Mouse (Mus musculus) liver, embryonic 11.5 days (tissue): ENCODE results near the gene Parp9. TPM values are rescaled to one million over a fixed set of nuclear protein-coding genes. Genes with fewer than 3 reads are reported as not detected.
"Not testable (repeated sequence)": the region's sequence is repeated elsewhere in the genome, so short reads cannot be mapped to it uniquely, and the experiment has no call there.

Source experiments
- ATAC-seq: fragments of 200-750 bp; cut with Nextera tagmentation; replicated peaks from 2 replicates; pipeline ENCODE4 v1.8.0; 2017; ENCODE audit warnings: moderate number of reproducible peaks, mild to moderate bottlenecking, moderate TSS enrichment, moderate library complexity; ENCODE audit not compliant: low FRiP score
- DNase-seq: peaks from one replicate; pipeline ENCODE4 v3.0.0-alpha.2; 2017; ENCODE audit warnings: low spot score
- H3K27ac ChIP-seq: fragments of 300-500 bp; sonication (generic); 2 replicates; pipeline ENCODE4 v1.5.1; 2014; ENCODE audit warnings: mild to moderate bottlenecking, low read depth, low read length, control low read depth
- H3K27me3 ChIP-seq: fragments of 300-500 bp; sonication (generic); replicated peaks from 2 replicates; pipeline ENCODE4 v1.6.1; 2014; ENCODE audit warnings: low read length, mixed read lengths; ENCODE audit not compliant: control insufficient read depth, insufficient read depth
- H3K36me3 ChIP-seq: fragments of 300-500 bp; sonication (generic); 2 replicates; pipeline ENCODE4 v1.6.1; 2014; ENCODE audit warnings: mild to moderate bottlenecking, low read length, moderate library complexity, mixed read lengths; ENCODE audit not compliant: control insufficient read depth, insufficient read depth
- H3K4me1 ChIP-seq: fragments of 300-500 bp; sonication (generic); replicated peaks from 2 replicates; pipeline ENCODE4 v1.6.1; 2014; ENCODE audit warnings: low read length, mixed read lengths; ENCODE audit not compliant: control insufficient read depth, insufficient read depth
- H3K4me2 ChIP-seq: fragments of 300-500 bp; sonication (generic); 2 replicates; pipeline ENCODE4 v1.6.1; 2014; ENCODE audit warnings: mild to moderate bottlenecking, control low read depth, moderate library complexity
- H3K4me3 ChIP-seq: fragments of 300-500 bp; sonication (generic); 2 replicates; pipeline ENCODE4 v1.5.1; 2014; ENCODE audit warnings: low read depth, low read length, control low read depth
- H3K9ac ChIP-seq: fragments of 300-500 bp; sonication (generic); 2 replicates; pipeline ENCODE4 v1.6.1; 2014; ENCODE audit warnings: low read depth, low read length, control low read depth
- H3K9me3 ChIP-seq: fragments of 300-500 bp; sonication (generic); 2 replicates; pipeline ENCODE4 v1.6.1; 2016; ENCODE audit warnings: low read length, inconsistent platforms, mixed read lengths; ENCODE audit not compliant: control insufficient read depth
- WGBS: fragments of 180-500 bp; shearing (Covaris S2); extraction: QIAGEN DNeasy Blood & Tissue Kit; methylation state at CpG from one replicate; pipeline ENCODE4 v1.1.7; 2014; 5-methylcytosine and 5-hydroxymethylcytosine counted together
- polyA plus RNA-seq: library from polyadenylated mRNA; unstranded; fragments of >200 nt; fragmentation: Nextera tagmentation; extraction: Ambion mirVana; gene quantifications from 2 replicates; pipeline ENCODE4 v1.2.1, GENCODE M21; 2014

Parp9 gene
- polyA plus RNA-seq, 1 experiment from 2014 or later, result 4.1 TPM

DNA sequence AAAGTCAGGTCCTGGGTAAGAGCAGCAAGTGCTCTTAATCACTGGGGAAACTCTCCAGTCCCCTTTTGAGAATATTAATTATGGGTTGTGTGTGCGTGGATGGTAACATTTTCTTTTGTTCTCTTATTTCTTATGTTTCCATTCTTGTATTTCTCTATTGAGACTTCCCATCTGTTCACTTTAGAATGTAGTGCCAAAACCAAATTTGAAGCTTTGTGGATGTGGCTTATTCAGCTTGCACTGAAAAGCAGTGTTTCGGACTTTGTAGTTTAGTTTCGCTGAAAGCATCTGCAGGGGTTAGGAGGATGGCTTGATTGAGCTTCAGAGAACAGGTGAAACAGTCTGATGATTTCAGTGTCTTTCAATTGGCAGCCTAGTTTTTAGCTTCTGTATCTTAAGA lies 55.0 kb downstream of the Parp9 start:
- no peak overlapping the region for H3K9ac ChIP-seq
- no peak overlapping the region for H3K27ac ChIP-seq
- no peak overlapping the region for H3K4me3 ChIP-seq
- no peak overlapping the region for H3K4me2 ChIP-seq
- WGBS, result 95% methylated on average over 3 of the region's 3 CpGs
- no peaks in the 10 kb centered on the region for H3K27me3 ChIP-seq
- DNase-seq, result no peak
- no peak for ATAC-seq
- H3K4me1 ChIP-seq, result no peaks in the 10 kb centered on the region; the same call in 1 of the 2 replicates
- no peaks in the 10 kb centered on the region for H3K9me3 ChIP-seq
- no peaks in the 10 kb centered on the region for H3K36me3 ChIP-seq

DNA sequence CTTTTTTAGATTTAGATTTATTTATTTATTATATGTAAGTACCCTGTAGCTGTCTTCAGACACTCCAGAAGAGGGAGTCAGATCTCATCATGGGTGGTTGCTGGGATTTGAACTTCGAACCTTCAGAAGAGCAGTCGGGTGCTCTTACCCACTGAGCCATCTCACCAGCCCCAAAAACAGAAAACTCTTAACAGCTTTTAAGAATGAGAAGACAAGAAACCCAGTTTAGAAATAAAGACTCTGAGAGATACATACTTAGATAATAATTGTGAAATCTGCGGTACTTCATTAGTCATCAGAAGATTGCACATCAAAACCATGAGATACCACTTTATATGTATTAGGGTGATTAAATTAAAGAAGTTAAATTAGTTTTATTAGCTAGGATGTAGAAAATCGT lies 60.6 kb downstream of the Parp9 start:
- H3K27ac ChIP-seq, H3K4me1 ChIP-seq, H3K27me3 ChIP-seq, H3K36me3 ChIP-seq, ATAC-seq, H3K9me3 ChIP-seq, H3K9ac ChIP-seq, DNase-seq, H3K4me3 ChIP-seq, H3K4me2 ChIP-seq: not testable (repeated sequence)
- WGBS, result 91% methylated on average over 4 of the region's 4 CpGs

DNA sequence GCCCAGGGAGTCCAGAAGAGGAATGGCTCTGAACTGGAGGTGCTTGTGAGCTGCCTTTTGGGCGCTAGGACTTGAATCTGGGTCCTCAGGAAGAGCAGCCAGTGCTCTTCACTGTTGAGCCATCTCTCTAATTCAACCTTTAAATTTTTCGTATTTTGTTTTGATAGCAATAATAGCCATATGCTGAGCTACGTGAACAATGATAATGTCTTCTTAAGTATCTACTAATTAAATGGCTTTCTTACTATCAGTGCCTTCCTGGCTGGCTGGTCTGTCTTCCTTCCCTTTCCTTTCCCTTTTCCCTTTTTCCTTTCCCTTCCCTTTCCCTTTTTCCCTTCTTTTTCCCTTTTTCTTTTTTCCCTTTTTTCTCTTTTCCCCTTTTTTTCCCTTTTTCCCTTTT lies 70.1 kb downstream of the Parp9 start:
- no peak overlapping the region for H3K4me2 ChIP-seq
- no peaks in the 10 kb centered on the region for H3K4me1 ChIP-seq
- no peak overlapping the region for H3K4me3 ChIP-seq
- H3K9me3 ChIP-seq, result no peaks in the 10 kb centered on the region
- H3K27ac ChIP-seq, result no peak overlapping the region
- no peaks in the 10 kb centered on the region; the same call in 1 of the 2 replicates for H3K36me3 ChIP-seq
- no peak overlapping the region for H3K9ac ChIP-seq
- 91% methylated on average over 3 of the region's 3 CpGs for WGBS
- DNase-seq (no peak), ATAC-seq (no peak)
- H3K27me3 ChIP-seq, result no peaks in the 10 kb centered on the region

DNA sequence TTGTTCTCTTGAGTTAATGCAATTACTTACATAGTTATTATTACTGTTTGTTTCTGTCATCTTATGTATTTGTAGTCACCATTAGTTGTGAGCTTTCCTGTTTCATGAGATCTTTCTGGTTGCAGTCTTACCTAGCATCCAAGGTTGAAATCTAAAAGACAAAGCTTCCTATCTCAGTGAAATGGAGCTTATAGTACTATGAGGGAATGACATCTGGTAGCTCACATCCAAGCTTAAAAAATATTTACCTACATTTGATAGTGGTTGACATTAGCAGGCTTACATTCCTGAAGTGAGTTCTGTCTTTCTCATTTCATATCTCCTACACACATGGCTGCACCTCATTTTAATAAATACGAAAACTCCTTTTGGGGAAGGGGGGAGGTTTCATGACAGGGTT lies 78.1 kb downstream of the Parp9 start:
- H3K36me3 ChIP-seq, result peaks cover 9% of the 10 kb centered on the region; the same call in 1 of the 2 replicates
- WGBS, result 83% methylated on average over 1 of the region's 1 CpGs

More for the DNA sequence above, 78.1 kb downstream of the Parp9 start:
- ATAC-seq, result no peak
- no peaks in the 10 kb centered on the region for H3K27me3 ChIP-seq
- H3K4me2 ChIP-seq, result no peak overlapping the region
- no peak overlapping the region for H3K4me3 ChIP-seq
- H3K4me1 ChIP-seq, result no peaks in the 10 kb centered on the region
- H3K9me3 ChIP-seq, result no peaks in the 10 kb centered on the region
- no peak overlapping the region for H3K27ac ChIP-seq
- no peak for DNase-seq
- no peak overlapping the region for H3K9ac ChIP-seq

Other genes with a start within 250 kb of the Parp9 start
- 7.5 and 8.0 TPM in 2 replicates for gene Dirc2, start 169.1 kb upstream of the Parp9 start, polyA plus RNA-seq
- 30.1 and 30.4 TPM in 2 replicates for gene Hspbap1, start 168.1 kb upstream of the Parp9 start, polyA plus RNA-seq
- gene Parp14, start 66.9 kb upstream of the Parp9 start, polyA plus RNA-seq, result 0.70 and 1.3 TPM in 2 replicates
- gene Dtx3l, start 681 bp downstream of the Parp9 start, polyA plus RNA-seq, result 3.2 and 3.8 TPM in 2 replicates
- gene Kpna1, start 40.3 kb downstream of the Parp9 start, polyA plus RNA-seq, result 53.6 and 63.6 TPM in 2 replicates
- 4.6 and 6.3 TPM in 2 replicates for gene Wdr5b, start 102.7 kb downstream of the Parp9 start, polyA plus RNA-seq
- 493 and 545 TPM in 2 replicates for gene Fam162a, start 133.1 kb downstream of the Parp9 start, polyA plus RNA-seq
- 121 and 137 TPM in 2 replicates for gene Ccdc58, start 133.2 kb downstream of the Parp9 start, polyA plus RNA-seq
- 0.10 TPM in 1 of 2 replicates, not detected in the other for gene Csta1, start 192.8 kb downstream of the Parp9 start, polyA plus RNA-seq
- gene Stfa2l1, start 218.3 kb downstream of the Parp9 start, polyA plus RNA-seq, result 4.1 and 5.4 TPM in 2 replicates
- gene Gm5483, start 245.7 kb downstream of the Parp9 start, polyA plus RNA-seq, result 21.3 and 24.8 TPM in 2 replicates